Mouse (Mus musculus) lung, postnatal 0 days (tissue): ENCODE measurements at regions not wholly inside any gene's neighbourhood (a gene's known extent, or its start where the extent isn't known, plus 50 kb on each side); places are given as distances from the start of the nearest gene placed in this dataset.

ENCODE experiments used
- ATAC-seq: fragments of 200-750 bp; cut with Nextera tagmentation; 2 replicates; pipeline ENCODE4 v1.8.0; 2017; ENCODE audit warnings: moderate library complexity
- DNase-seq: peaks from one replicate; pipeline ENCODE4 v3.0.0-alpha.2; 2016; ENCODE audit warnings: low spot score
- H3K27ac ChIP-seq: fragments of 300-500 bp; sonication (generic); 2 replicates; pipeline ENCODE4 v1.5.1; 2014; ENCODE audit warnings: antibody characterized with exemption, mild to moderate bottlenecking, low read length, mixed read lengths
- H3K27me3 ChIP-seq: fragments of 300-500 bp; sonication (generic); replicated peaks from 2 replicates; pipeline ENCODE4 v1.6.1; 2014; ENCODE audit warnings: low read length, mixed read lengths; ENCODE audit not compliant: insufficient read depth
- H3K36me3 ChIP-seq: fragments of 300-500 bp; sonication (generic); 2 replicates; pipeline ENCODE4 v1.6.1; 2014; ENCODE audit warnings: low read length, mixed read lengths; ENCODE audit not compliant: insufficient read depth
- H3K4me1 ChIP-seq: fragments of 300-500 bp; sonication (generic); 2 replicates; pipeline ENCODE4 v1.6.1; 2014; ENCODE audit warnings: antibody characterized with exemption, low read depth, low read length, mixed read lengths; ENCODE audit not compliant: insufficient read depth
- H3K4me2 ChIP-seq: fragments of 300-500 bp; sonication (generic); replicated peaks from 2 replicates; pipeline ENCODE4 v1.6.1; 2014; ENCODE audit warnings: low read depth, mild to moderate bottlenecking, low read length, moderate library complexity, mixed read lengths
- H3K4me3 ChIP-seq: fragments of 300-500 bp; sonication (generic); 2 replicates; pipeline ENCODE4 v1.5.1; 2014; ENCODE audit warnings: low read depth, low read length
- H3K9ac ChIP-seq: fragments of 300-500 bp; sonication (generic); replicated peaks from 2 replicates; pipeline ENCODE4 v1.6.1; 2014; ENCODE audit warnings: low read depth, mild to moderate bottlenecking
- H3K9me3 ChIP-seq: fragments of 300-500 bp; sonication (generic); 2 replicates; pipeline ENCODE4 v1.6.1; 2016; ENCODE audit warnings: low read length, mixed read lengths
- CTCF ChIP-seq: IDR thresholded peaks from 2 replicates; pipeline ENCODE4 v1.5.1; 2016; ENCODE audit warnings: antibody characterized with exemption, mild to moderate bottlenecking
- EP300 ChIP-seq: IDR thresholded peaks from 2 replicates; pipeline ENCODE4 v1.6.1; 2016; ENCODE audit warnings: antibody characterized with exemption, mild to moderate bottlenecking, control low read depth
- WGBS: fragments of 180-500 bp; shearing (Covaris S2); extraction: QIAGEN DNeasy Blood & Tissue Kit; methylation state at CpG from one replicate; pipeline ENCODE4 v1.1.7; 2014; 5-methylcytosine and 5-hydroxymethylcytosine counted together

GRCm38 (mm10) chr14:74117686-74118085 is 456.7 kb downstream of the Gm21750 start:
- no peak overlapping the region for H3K27ac ChIP-seq
- no peaks in the 10 kb centered on the region for H3K9me3 ChIP-seq
- H3K4me1 ChIP-seq: no peaks in the 10 kb centered on the region
- TF ChIP-seq EP300 (no peak), CTCF (no peak)
- H3K36me3 ChIP-seq: no peaks in the 10 kb centered on the region
- WGBS: 77% methylated on average over 2 of the region's 2 CpGs
- no peak overlapping the region for H3K9ac ChIP-seq
- no peak overlapping the region for H3K4me2 ChIP-seq
- H3K4me3 ChIP-seq: no peak overlapping the region
- ATAC-seq (no peak), DNase-seq (no peak)
- H3K27me3 ChIP-seq: no peaks in the 10 kb centered on the region

GRCm38 (mm10) chr14:74145202-74145700 is 484.2 kb downstream of the Gm21750 start:
- 75% methylated on average over 4 of the region's 4 CpGs for WGBS
- H3K27me3 ChIP-seq: no peaks in the 10 kb centered on the region

DNA sequence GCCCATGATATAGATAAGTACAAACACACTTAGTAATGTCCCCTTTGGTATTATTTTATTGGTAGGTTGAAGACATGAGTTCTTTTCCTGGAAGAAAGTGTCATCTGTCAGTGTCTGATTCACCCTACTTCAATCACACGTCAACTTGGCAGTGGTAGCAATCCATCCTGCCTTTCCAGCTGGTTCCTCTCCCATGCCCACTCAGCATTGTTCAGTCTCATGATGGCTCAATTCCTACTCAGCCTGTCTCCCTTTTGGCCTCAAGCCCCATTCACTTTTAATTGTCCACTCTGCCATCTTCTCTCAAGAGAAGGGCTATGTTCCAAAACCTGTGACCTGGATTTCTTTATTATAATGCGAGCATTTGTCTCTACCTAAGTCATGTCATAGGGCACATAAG is 474.4 kb upstream of the Htr2a start:
- Histone ChIP-seq H3K27ac (no peak overlapping the region), H3K9me3 (no peaks in the 10 kb centered on the region), H3K4me2 (no peak overlapping the region), H3K36me3 (no peaks in the 10 kb centered on the region), H3K27me3 (no peaks in the 10 kb centered on the region), H3K4me3 (no peak overlapping the region), H3K4me1 (no peaks in the 10 kb centered on the region), H3K9ac (no peak overlapping the region)
- ATAC-seq (no peak), DNase-seq (no peak)
- WGBS: 69% methylated on average over 2 of the region's 2 CpGs
- TF ChIP-seq EP300 (no peak), CTCF (no peak)

More at GRCm38 (mm10) chr14:74145202-74145700, 484.2 kb downstream of the Gm21750 start:
- H3K9ac ChIP-seq: no peak overlapping the region
- no peaks in the 10 kb centered on the region for H3K9me3 ChIP-seq
- no peak overlapping the region for H3K4me2 ChIP-seq
- ATAC-seq: no peak
- H3K27ac ChIP-seq: no peak overlapping the region
- no peak for DNase-seq
- no peaks in the 10 kb centered on the region for H3K4me1 ChIP-seq
- no peak overlapping the region for H3K4me3 ChIP-seq
- no peaks in the 10 kb centered on the region for H3K36me3 ChIP-seq
- no peak for TF ChIP-seq EP300
- no peak for TF ChIP-seq CTCF

DNA sequence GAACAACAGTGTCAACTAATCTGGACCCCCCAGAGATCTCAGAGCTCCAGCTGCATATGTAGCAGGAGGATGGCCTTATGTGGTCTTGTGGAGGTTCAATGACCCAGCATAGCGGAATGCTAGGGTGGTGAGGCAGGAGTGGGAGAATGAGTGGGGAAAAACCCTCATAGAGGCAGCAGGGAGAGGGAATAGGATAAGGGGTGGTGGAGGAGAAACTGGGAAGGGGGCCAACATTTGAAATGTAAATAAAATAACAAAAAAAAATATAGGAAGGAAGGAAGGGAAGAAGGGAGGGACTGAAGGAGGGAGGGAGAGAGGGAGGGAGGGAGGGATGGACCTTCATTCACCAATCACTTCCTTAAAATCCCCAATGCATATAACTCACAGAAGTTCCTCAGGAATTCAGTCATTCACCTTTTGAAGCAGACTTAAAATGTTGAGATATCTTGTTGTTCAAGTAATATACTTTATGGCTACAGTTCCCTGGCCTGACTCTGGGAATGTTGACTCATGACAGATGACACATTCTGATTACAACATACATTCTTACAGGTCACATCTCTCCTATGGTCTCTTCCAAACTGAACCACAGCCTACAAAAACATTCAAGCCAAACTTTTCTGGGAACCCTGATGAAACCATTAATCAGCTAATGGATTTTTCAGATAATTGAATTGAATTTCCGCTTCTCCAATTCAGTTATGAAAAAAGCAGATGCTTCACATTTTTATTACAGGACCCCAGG is 471.3 kb upstream of the Htr2a start:
- Histone ChIP-seq H3K9ac (no peak overlapping the region), H3K4me1 (no peaks in the 10 kb centered on the region), H3K36me3 (no peaks in the 10 kb centered on the region), H3K4me3 (no peak overlapping the region), H3K27me3 (no peaks in the 10 kb centered on the region), H3K9me3 (no peaks in the 10 kb centered on the region), H3K4me2 (no peak overlapping the region), H3K27ac (no peak overlapping the region)
- TF ChIP-seq EP300: no peak
- TF ChIP-seq CTCF: no peak
- WGBS: 73% methylated on average over 2 of the region's 2 CpGs
- ATAC-seq: no peak
- no peak for DNase-seq

DNA sequence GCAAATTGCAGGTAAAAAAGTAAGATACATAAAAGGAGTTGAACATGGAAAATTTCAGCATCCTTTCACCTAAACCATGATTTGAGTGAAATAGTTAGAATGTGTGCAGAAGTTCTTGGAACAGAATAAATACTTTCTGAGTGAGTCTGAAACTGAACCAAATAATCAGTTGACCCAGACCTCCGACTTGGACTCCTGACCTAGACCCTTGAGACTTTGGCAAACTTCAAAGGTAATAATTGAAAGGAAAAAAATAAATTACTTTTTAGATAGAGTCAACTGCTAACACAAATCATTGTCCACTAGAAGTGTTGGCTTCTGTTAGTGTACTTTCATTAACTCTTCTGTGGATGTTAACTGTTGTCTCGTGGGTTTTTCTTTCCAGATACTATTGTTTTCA is 460.6 kb upstream of the Htr2a start:
- H3K27ac ChIP-seq: no peak overlapping the region
- no peak for TF ChIP-seq EP300
- no peak for TF ChIP-seq CTCF
- H3K27me3 ChIP-seq: no peaks in the 10 kb centered on the region
- no peaks in the 10 kb centered on the region for H3K9me3 ChIP-seq
- ATAC-seq: no peak
- H3K4me2 ChIP-seq: no peak overlapping the region
- H3K4me1 ChIP-seq: no peaks in the 10 kb centered on the region
- DNase-seq: no peak
- H3K9ac ChIP-seq: no peak overlapping the region
- no peaks in the 10 kb centered on the region for H3K36me3 ChIP-seq
- no peak overlapping the region for H3K4me3 ChIP-seq
- 65% methylated on average over 2 of the region's 2 CpGs for WGBS

DNA sequence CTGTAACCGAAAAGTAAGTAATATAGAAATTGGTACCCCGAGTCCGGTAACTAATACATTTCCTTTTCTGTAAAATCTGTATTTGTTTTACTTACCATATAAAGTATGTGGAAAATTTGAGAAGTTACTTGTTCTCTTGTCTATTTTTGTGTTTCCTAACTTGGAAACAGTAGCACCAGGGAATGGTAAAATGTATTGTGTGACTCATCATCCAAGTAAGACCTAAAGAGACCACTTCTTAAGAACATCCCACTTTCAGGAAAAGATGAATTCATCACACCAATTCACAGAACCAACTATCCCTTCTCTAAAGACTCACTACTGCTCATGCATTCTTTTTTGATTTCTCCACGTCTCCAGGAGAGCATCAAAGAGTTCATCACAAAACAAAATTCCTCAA is 457.6 kb upstream of the Htr2a start:
- Histone ChIP-seq H3K4me2 (no peak overlapping the region), H3K27ac (no peak overlapping the region), H3K4me3 (no peak overlapping the region), H3K27me3 (no peaks in the 10 kb centered on the region), H3K36me3 (no peaks in the 10 kb centered on the region), H3K9ac (no peak overlapping the region), H3K9me3 (no peaks in the 10 kb centered on the region), H3K4me1 (no peaks in the 10 kb centered on the region)
- ATAC-seq: no peak
- 85% methylated on average over 4 of the region's 4 CpGs for WGBS
- TF ChIP-seq EP300 (no peak), CTCF (no peak)
- no peak for DNase-seq

DNA sequence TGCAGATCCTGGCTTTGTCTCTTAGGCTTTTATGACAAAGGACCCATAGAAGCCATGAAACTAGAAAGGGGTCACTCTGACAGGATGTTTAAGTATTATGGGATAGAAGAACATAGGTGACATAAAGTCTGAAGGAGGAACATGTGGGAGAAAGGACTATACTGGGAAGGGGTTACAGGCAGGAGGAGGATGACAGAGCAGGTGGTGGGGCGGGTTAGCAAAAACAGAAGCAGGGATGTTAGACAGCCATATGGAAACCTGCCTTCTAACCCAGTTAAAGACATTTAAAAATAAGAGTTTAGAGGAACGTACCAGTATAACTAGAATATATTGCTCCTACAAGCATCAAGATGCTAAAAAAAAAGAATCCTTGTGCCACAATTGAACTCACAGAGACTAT is 438.9 kb upstream of the Htr2a start:
- Histone ChIP-seq H3K9ac (no peak overlapping the region), H3K4me1 (no peaks in the 10 kb centered on the region), H3K36me3 (no peaks in the 10 kb centered on the region), H3K9me3 (no peaks in the 10 kb centered on the region), H3K27me3 (no peaks in the 10 kb centered on the region), H3K4me2 (no peak overlapping the region), H3K4me3 (no peak overlapping the region), H3K27ac (no peak overlapping the region)
- no peak for DNase-seq
- no peak for TF ChIP-seq EP300
- TF ChIP-seq CTCF: no peak
- ATAC-seq: no peak
- WGBS: 86% methylated on average over 2 of the region's 2 CpGs
